15 mouse cellular contexts compared by ENCODE assay signal in the genomic region with DNA sequence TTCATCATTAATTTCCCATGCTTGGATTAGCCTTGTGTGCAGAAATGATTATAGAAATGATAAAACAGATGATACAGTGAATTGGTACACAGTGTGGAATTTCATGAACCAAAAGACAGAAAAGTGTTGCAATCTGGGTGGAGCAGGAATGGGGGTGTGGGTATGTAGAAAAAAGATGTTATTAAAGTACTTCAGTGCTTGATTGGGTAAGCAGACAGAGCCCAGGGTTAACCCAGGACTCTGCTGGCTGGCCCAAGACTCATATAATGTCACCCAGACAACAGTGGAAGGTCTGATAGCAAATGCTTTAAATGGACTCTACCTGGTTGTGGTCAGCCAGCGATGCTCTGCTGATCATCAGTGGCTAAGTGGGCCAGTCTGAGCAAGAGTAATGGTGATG.
"Had no signal": no experiment of that assay in that cellular context is flagged by ENCODE, and none has a peak within 500 bp of the region (broad histone marks: within the 10 kb centered on the region; RNA-seq: fewer than 3 reads in every experiment).

No protein-coding gene starts in this region.

- H3K27ac ChIP-seq: midbrain, embryonic 12.5 days; neural tube, embryonic 12.5 days; stomach, embryonic 15.5 days; stomach, postnatal 0 days had no signal

- H3K27me3 ChIP-seq: midbrain, embryonic 12.5 days; neural tube, embryonic 12.5 days; stomach, embryonic 15.5 days had no signal

- H3K4me1 ChIP-seq: midbrain, embryonic 12.5 days; neural tube, embryonic 12.5 days; stomach, embryonic 15.5 days had no signal

- H3K4me2 ChIP-seq: lung, embryonic 14.5 days; midbrain, embryonic 12.5 days; neural tube, embryonic 12.5 days; stomach, embryonic 15.5 days had no signal

- H3K36me3 ChIP-seq: midbrain, embryonic 10.5 days; midbrain, embryonic 12.5 days; neural tube, embryonic 12.5 days; stomach, embryonic 15.5 days had no signal

- H3K9ac ChIP-seq: lung, embryonic 14.5 days; midbrain, embryonic 12.5 days; neural tube, embryonic 12.5 days; stomach, embryonic 15.5 days had no signal

- ATAC-seq: midbrain, embryonic 16.5 days had no signal

- H3K9me3 ChIP-seq: midbrain, embryonic 10.5 days; midbrain, embryonic 12.5 days; neural tube, embryonic 12.5 days; stomach, embryonic 15.5 days had no signal

- DNase-seq: lung, adult 18-20 months; lung, embryonic 14.5 days; lung, postnatal 10 days; lung, postnatal 4 days; midbrain, embryonic 14.5 days; right cerebral cortex, postnatal 14 days; thymus, adult 2 months; thymus, postnatal 25 days; thymus, postnatal 4 days had no signal

- H3K4me3 ChIP-seq: midbrain, embryonic 10.5 days; midbrain, embryonic 12.5 days; neural tube, embryonic 12.5 days; stomach, embryonic 15.5 days had no signal
